Mouse (Mus musculus) forebrain, embryonic 14.5 days (tissue): Measurements from ENCODE around the gene Prss22. TPM values are rescaled to one million over a fixed set of nuclear protein-coding genes. Genes with fewer than 3 reads are reported as not detected.

Experiments
- ATAC-seq: fragments of 200-750 bp; cut with Nextera tagmentation; 2 replicates; pipeline ENCODE4 v1.8.0; 2017; ENCODE audit warnings: mild to moderate bottlenecking, moderate library complexity
- DNase-seq: peaks from one replicate; pipeline ENCODE4 v3.0.0-alpha.2; 2015; ENCODE audit warnings: low spot score
- H3K27ac ChIP-seq: fragments of 300-500 bp; sonication (generic); 2 replicates; pipeline ENCODE4 v1.5.1; 2014; ENCODE audit warnings: low read depth, mild to moderate bottlenecking, control low read depth, low read length, moderate library complexity
- H3K27me3 ChIP-seq: fragments of 300-500 bp; sonication (generic); replicated peaks from 2 replicates; pipeline ENCODE4 v1.6.1; 2014; ENCODE audit warnings: low read length, control low read depth, mixed read lengths; ENCODE audit not compliant: control insufficient read depth, insufficient read depth
- H3K36me3 ChIP-seq: fragments of 300-500 bp; sonication (generic); 2 replicates; pipeline ENCODE4 v1.6.1; 2014; ENCODE audit warnings: low read length, control low read depth; ENCODE audit not compliant: control insufficient read depth, insufficient read depth
- H3K4me1 ChIP-seq: fragments of 300-500 bp; sonication (generic); 2 replicates; pipeline ENCODE4 v1.6.1; 2014; ENCODE audit warnings: antibody characterized with exemption, low read length, control low read depth; ENCODE audit not compliant: control insufficient read depth, insufficient read depth
- H3K4me2 ChIP-seq: fragments of 300-500 bp; sonication (generic); 2 replicates; pipeline ENCODE4 v1.6.1; 2014; ENCODE audit warnings: mild to moderate bottlenecking, control low read depth, low read length
- H3K4me3 ChIP-seq: fragments of 300-500 bp; sonication (generic); 2 replicates; pipeline ENCODE4 v1.5.1; 2014; ENCODE audit warnings: low read depth, low read length, control low read depth
- H3K9ac ChIP-seq: fragments of 300-500 bp; sonication (generic); 2 replicates; pipeline ENCODE4 v1.6.1; 2014; ENCODE audit warnings: mild to moderate bottlenecking, low read length, control low read depth, moderate library complexity
- H3K9me3 ChIP-seq: fragments of 300-500 bp; sonication (generic); replicated peaks from 2 replicates; pipeline ENCODE4 v1.6.1; 2016; ENCODE audit warnings: low read length, control low read depth, mixed read lengths; ENCODE audit not compliant: control insufficient read depth
- WGBS: fragments of 180-500 bp; shearing (Covaris S2); extraction: QIAGEN DNeasy Blood & Tissue Kit; methylation state at CpG from one replicate; pipeline ENCODE4 v1.1.7; 2014; 5-methylcytosine and 5-hydroxymethylcytosine counted together
- polyA plus RNA-seq: library from polyadenylated mRNA; unstranded; fragments of >200 nt; fragmentation: Nextera tagmentation; extraction: Ambion mirVana; gene quantifications from 2 replicates; pipeline ENCODE4 v1.2.1, GENCODE M21; 2014

The Prss22 gene
- polyA plus RNA-seq, 1 experiment from 2014 or later = not detected

- Histone ChIP-seq H3K36me3 (no peaks in the 10 kb centered on the region), H3K27me3 (no peaks in the 10 kb centered on the region), H3K4me1 (no peaks in the 10 kb centered on the region), H3K4me3 (no peak overlapping the region), H3K9ac (no peak overlapping the region), H3K4me2 (no peak overlapping the region), H3K27ac (no peak overlapping the region), H3K9me3 (no peaks in the 10 kb centered on the region)
- WGBS = 87% methylated on average over 7 of the region's 7 CpGs
- DNase-seq = no peak
- no peak for ATAC-seq
Observed at GRCm38 (mm10) chr17:24029477-24029876, 31.6 kb upstream of the Prss22 start.

DNA sequence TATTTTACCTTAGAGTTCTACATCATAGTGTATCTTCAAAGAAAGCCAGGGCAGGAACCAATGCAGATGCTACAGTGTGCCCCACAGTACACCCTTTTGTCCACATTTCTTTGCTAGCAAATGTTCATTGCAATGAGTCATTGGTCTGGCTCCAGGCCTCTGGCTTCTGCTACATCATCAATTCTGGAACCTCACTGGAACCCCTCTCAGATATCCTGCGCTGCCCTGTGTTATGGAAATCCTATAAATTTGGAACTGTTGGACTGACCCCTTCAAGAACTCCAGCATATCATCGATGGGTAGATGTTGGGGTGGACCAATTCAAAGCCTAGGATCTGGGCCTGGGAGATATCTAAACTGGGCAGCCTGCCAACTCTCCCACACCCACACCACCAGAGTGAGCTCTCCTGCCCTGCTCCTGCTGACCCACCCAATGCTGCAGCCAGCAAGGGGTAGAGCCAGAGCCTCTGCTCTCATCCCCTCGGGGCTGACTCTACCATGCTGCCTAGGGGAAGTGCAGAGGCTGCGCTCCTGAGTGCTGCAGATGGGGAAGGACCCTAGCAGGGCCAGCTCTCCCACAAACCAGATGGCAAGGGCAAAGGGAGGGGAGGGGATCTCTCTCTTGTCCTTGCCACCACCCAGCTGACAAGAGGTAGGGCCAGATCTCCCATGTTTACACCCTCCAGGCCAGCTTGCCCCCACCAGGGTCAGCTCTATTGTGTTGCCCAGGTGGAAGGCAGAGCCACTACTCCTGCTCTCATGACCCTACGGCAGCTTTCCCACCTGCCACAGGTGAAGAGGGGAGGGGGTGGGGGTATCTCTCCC is 23.7 kb upstream of the Prss22 start:
- DNase-seq = no peak
- no peaks in the 10 kb centered on the region for H3K9me3 ChIP-seq
- WGBS = 79% methylated on average over 5 of the region's 5 CpGs
- no peaks in the 10 kb centered on the region for H3K27me3 ChIP-seq
- no peaks in the 10 kb centered on the region for H3K36me3 ChIP-seq
- no peak overlapping the region for H3K27ac ChIP-seq
- no peak overlapping the region for H3K4me3 ChIP-seq
- H3K4me2 ChIP-seq = no peak overlapping the region
- H3K4me1 ChIP-seq = no peaks in the 10 kb centered on the region
- no peak overlapping the region for H3K9ac ChIP-seq
- ATAC-seq = no peak

DNA sequence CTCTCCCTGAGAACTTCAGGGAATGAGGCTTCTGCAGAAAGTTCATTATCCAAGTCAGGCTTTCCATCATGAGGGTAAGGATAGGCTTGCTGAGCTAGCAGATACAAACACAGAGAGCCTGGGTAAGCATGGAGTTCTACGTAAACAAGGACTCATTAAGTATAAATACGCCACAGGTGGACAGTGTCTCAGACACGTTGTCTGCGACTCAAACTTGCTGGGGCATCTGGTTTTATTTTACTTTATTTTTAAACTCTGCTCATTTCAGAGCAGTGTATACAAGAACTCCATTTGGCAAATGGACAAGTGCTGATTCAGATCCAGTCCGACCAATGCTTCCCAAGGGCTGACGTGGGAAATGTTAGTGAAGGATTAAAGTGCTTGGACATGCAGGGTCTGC is 22.8 kb upstream of the Prss22 start:
- Histone ChIP-seq H3K9ac (no peak overlapping the region), H3K36me3 (no peaks in the 10 kb centered on the region), H3K27me3 (no peaks in the 10 kb centered on the region), H3K27ac (no peak overlapping the region), H3K4me1 (no peaks in the 10 kb centered on the region), H3K4me3 (no peak overlapping the region), H3K4me2 (no peak overlapping the region), H3K9me3 (no peaks in the 10 kb centered on the region)
- whole genome bisulfite sequencing = 87% methylated on average over 6 of the region's 6 CpGs
- ATAC-seq (no peak), DNase-seq (no peak)

- Histone ChIP-seq H3K27me3 (no peaks in the 10 kb centered on the region), H3K9me3 (no peaks in the 10 kb centered on the region), H3K4me3 (no peak overlapping the region), H3K4me1 (no peaks in the 10 kb centered on the region), H3K27ac (no peak overlapping the region), H3K9ac (no peak overlapping the region), H3K4me2 (no peak overlapping the region), H3K36me3 (no peaks in the 10 kb centered on the region)
- DNase-seq (no peak), ATAC-seq (no peak)
- 28% methylated on average over 14 of the region's 14 CpGs for WGBS
Observed at GRCm38 (mm10) chr17:24015727-24016126, 17.8 kb upstream of the Prss22 start.

GRCm38 (mm10) chr17:24014433-24014965 is 16.6 kb upstream of the Prss22 start:
- no peaks in the 10 kb centered on the region for H3K4me1 ChIP-seq
- no peak overlapping the region for H3K27ac ChIP-seq
- no peak overlapping the region for H3K4me2 ChIP-seq
- H3K9me3 ChIP-seq = no peaks in the 10 kb centered on the region
- WGBS = 91% methylated on average over 5 of the region's 5 CpGs
- no peaks in the 10 kb centered on the region for H3K36me3 ChIP-seq
- no peak overlapping the region for H3K4me3 ChIP-seq
- H3K9ac ChIP-seq = no peak overlapping the region
- ATAC-seq (no peak), DNase-seq (no peak)
- no peaks in the 10 kb centered on the region for H3K27me3 ChIP-seq

DNA sequence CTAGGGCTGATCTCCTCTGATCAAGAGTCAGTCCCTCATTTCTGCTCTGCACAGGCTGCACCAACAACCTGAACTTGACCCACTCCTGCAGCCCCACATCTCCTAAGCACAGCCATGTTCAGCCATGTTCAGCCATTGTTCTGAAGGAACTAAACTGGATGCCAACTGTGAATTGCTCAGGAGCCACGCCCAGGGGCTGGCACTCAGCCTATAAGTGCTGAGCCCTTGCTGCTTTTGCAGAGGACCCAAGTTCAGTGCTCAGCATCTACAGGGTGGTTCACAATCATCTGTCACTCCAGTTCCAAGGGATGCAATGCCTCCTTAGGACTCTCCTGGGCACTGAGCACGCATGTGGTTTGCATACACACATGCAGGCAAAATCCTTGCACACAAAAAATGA is 15.0 kb upstream of the Prss22 start:
- Histone ChIP-seq H3K4me1 (no peaks in the 10 kb centered on the region), H3K4me2 (no peak overlapping the region), H3K27me3 (no peaks in the 10 kb centered on the region), H3K4me3 (no peak overlapping the region), H3K9ac (no peak overlapping the region), H3K36me3 (no peaks in the 10 kb centered on the region), H3K27ac (no peak overlapping the region), H3K9me3 (no peaks in the 10 kb centered on the region)
- no peak for ATAC-seq
- 74% methylated on average over 2 of the region's 2 CpGs for WGBS
- DNase-seq = no peak

- H3K9ac ChIP-seq = no peak overlapping the region
- no peak overlapping the region for H3K27ac ChIP-seq
- no peak overlapping the region for H3K4me2 ChIP-seq
- no peak overlapping the region for H3K4me3 ChIP-seq
- no peaks in the 10 kb centered on the region for H3K36me3 ChIP-seq
- no peaks in the 10 kb centered on the region for H3K27me3 ChIP-seq
- 53% methylated on average over 5 of the region's 5 CpGs for WGBS
- ATAC-seq = no peak
- no peaks in the 10 kb centered on the region for H3K4me1 ChIP-seq
- no peak for DNase-seq
- H3K9me3 ChIP-seq = no peaks in the 10 kb centered on the region
Observed at GRCm38 (mm10) chr17:24009617-24010016, 11.7 kb upstream of the Prss22 start.

DNA sequence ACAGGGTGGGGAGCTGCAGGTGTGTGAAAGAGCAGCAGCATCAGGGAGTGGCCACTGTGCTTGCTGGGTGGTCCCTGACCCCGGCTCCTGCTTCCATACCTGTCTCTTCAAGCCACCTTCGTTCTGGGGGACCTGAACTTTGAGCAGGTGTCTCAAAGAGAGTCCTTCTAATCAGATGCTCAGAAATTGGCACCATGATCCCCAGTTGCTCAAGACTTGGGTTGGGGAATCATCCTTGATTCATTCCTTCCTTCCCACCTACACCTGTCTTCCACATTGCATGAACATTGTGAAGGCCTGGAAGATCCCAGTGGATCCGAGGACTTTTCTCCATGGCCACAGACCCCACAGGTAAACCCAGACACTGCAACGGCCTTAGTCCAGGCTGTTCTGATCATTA is 10.2 kb upstream of the Prss22 start:
- no peak overlapping the region for H3K4me2 ChIP-seq
- no peaks in the 10 kb centered on the region for H3K9me3 ChIP-seq
- no peaks in the 10 kb centered on the region for H3K36me3 ChIP-seq
- H3K9ac ChIP-seq = no peak overlapping the region
- no peaks in the 10 kb centered on the region for H3K4me1 ChIP-seq
- H3K4me3 ChIP-seq = no peak overlapping the region
- DNase-seq = no peak
- no peak for ATAC-seq
- 76% methylated on average over 4 of the region's 4 CpGs for WGBS
- no peak overlapping the region for H3K27ac ChIP-seq
- H3K27me3 ChIP-seq = no peaks in the 10 kb centered on the region

GRCm38 (mm10) chr17:24007391-24007790 is 9.5 kb upstream of the Prss22 start:
- ATAC-seq (no peak), DNase-seq (no peak)
- H3K4me2 ChIP-seq = no peak overlapping the region
- H3K9me3 ChIP-seq = no peaks in the 10 kb centered on the region
- 84% methylated on average over 1 of the region's 1 CpGs for WGBS
- H3K27me3 ChIP-seq = no peaks in the 10 kb centered on the region
- H3K27ac ChIP-seq = no peak overlapping the region
- no peaks in the 10 kb centered on the region for H3K36me3 ChIP-seq
- H3K9ac ChIP-seq = no peak overlapping the region
- H3K4me3 ChIP-seq = no peak overlapping the region
- no peaks in the 10 kb centered on the region for H3K4me1 ChIP-seq
